Mouse (Mus musculus): ENCODE measurements at regions not wholly inside any gene's neighbourhood (a gene's known extent, or its start where the extent isn't known, plus 50 kb on each side); places are given as distances from the start of the nearest gene placed in this dataset.

DNA sequence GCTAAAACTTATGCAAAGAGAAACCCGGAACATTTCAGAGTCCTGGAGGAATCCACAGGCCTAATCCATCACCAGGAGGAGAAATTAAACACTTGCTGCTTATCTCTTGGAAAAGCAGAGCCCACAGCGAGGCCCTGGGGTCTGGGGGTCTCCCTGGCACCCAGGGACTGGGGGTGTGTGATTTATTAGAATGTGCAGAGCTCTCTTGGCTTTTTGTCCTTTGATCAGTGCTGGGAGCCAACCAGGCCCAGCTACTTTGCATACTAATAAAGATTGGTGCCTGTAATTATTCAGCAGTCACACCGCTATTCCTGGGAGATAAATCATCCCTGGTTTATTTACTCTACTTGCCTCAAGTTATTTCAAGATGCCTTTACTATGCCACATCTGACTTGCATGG, 260.0 kb upstream of the Rbfox1 start:
- TF ChIP-seq RAD21 (IDR thresholded peaks at IDR 0.05; ENCODE audit: low read depth, low read length) (no peak), ETS1 (IDR thresholded peaks at IDR 0.05; ENCODE audit: low read depth, low read length) (no peak), JUND (IDR thresholded peaks at IDR 0.05; ENCODE audit: low read depth, low read length) (no peak), USF2 (IDR thresholded peaks at IDR 0.05; ENCODE audit: borderline replicate concordance in 1 of 2, insufficient read depth in 1 of 2, low read depth in 1 of 2, low read length in 2 of 2) (no peak), UBTF (IDR thresholded peaks at IDR 0.05; ENCODE audit: borderline replicate concordance, insufficient read depth, low read depth, low read length) (no peak), MAZ (IDR thresholded peaks at IDR 0.05; ENCODE audit: low read depth, low read length) (no peak), POLR2AphosphoS2 (IDR thresholded peaks at IDR 0.05; ENCODE audit: low read length) (no peak), TCF12 (IDR thresholded peaks at IDR 0.05; ENCODE audit: low read depth, low read length) (no peak), ZMIZ1 (IDR thresholded peaks at IDR 0.05; ENCODE audit: low read depth, low read length) (no peak), TAL1 (IDR thresholded peaks at IDR 0.05; ENCODE audit: low read length) (no peak), MAX (IDR thresholded peaks at IDR 0.05; ENCODE audit: low read length) (no peak), E2F4 (IDR thresholded peaks at IDR 0.05; ENCODE audit: borderline replicate concordance, low read depth, low read length) (no peak), NELFE (IDR thresholded peaks at IDR 0.05; ENCODE audit: low read depth, low read length) (no peak)
- Histone ChIP-seq H3K36me3 (ENCODE audit: control insufficient read depth in 1 of 2, insufficient read depth in 2 of 2, low read length in 2 of 2) (no peaks in the 10 kb centered on the region), H3K4me3 (ENCODE audit: control insufficient read depth in 1 of 2, insufficient read depth in 1 of 2, low read depth in 2 of 2, low read length in 2 of 2) (no peak overlapping the region), H3K9me3 (replicated peaks; ENCODE audit: insufficient read depth, low read length) (no peaks in the 10 kb centered on the region), H3K9ac (ENCODE audit: control insufficient read depth, low read depth, low read length, poor library complexity, severe bottlenecking) (no peak overlapping the region), H3K27me3 (ENCODE audit: control insufficient read depth in 1 of 2, insufficient read depth in 2 of 2, low read length in 2 of 2) (no peaks in the 10 kb centered on the region), H3K79me2 (ENCODE audit: control insufficient read depth, insufficient read depth, low read length, poor library complexity) (no peaks in the 10 kb centered on the region), H3K4me1 (ENCODE audit: control insufficient read depth in 1 of 2, insufficient read depth in 2 of 2, low read length in 2 of 2) (no peaks in the 10 kb centered on the region), H3K27ac (ENCODE audit: control insufficient read depth, low read depth, low read length) (no peak overlapping the region)
- no peak for DNase-seq (ENCODE audit: low read depth, low spot score)

DNA sequence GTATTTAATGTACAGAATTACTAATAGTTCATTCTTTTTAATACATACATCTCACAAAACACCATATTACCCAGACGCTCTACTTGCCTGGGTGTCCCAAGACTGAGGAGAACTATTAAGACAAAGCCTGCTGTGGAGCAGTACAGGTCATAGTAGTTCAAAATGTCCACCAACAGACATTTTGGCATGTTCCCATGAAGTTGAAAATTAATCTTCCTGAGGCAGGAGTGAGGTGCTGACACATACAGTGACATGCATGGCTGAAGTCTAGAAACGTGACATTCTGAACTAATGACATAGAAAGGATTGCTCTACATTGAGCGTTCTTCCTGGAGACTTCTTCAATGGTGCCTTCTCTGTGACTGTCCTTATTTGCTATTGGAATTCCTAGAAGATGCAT, 264.6 kb upstream of the Rbfox1 start:
- H3K27me3 ChIP-seq (ENCODE audit: control insufficient read depth in 1 of 2, insufficient read depth in 2 of 2, low read length in 2 of 2), result no peaks in the 10 kb centered on the region
- no peak overlapping the region for H3K9ac ChIP-seq (ENCODE audit: control insufficient read depth, low read depth, low read length, poor library complexity, severe bottlenecking)
- no peak overlapping the region for H3K4me3 ChIP-seq (ENCODE audit: control insufficient read depth in 1 of 2, insufficient read depth in 1 of 2, low read depth in 2 of 2, low read length in 2 of 2)
- DNase-seq (ENCODE audit: low read depth, low spot score), result no peak
- H3K36me3 ChIP-seq (ENCODE audit: control insufficient read depth in 1 of 2, insufficient read depth in 2 of 2, low read length in 2 of 2), result no peaks in the 10 kb centered on the region
- no peak overlapping the region for H3K27ac ChIP-seq (ENCODE audit: control insufficient read depth, low read depth, low read length)
- H3K9me3 ChIP-seq (replicated peaks; ENCODE audit: insufficient read depth, low read length), result no peaks in the 10 kb centered on the region
- TF ChIP-seq MYC (IDR thresholded peaks at IDR 0.05; ENCODE audit: low read depth, low read length) (no peak), NRF1 (IDR thresholded peaks at IDR 0.05; ENCODE audit: insufficient read depth, low read depth, low read length, poor library complexity, severe bottlenecking) (no peak), GABPA (IDR thresholded peaks at IDR 0.05; ENCODE audit: low read depth, low read length) (no peak), EP300 (IDR thresholded peaks at IDR 0.05; ENCODE audit: low read depth in 1 of 2, low read length in 2 of 2) (no peak), ZKSCAN1 (IDR thresholded peaks at IDR 0.05; ENCODE audit: low read depth, low read length) (no peak), NELFE (IDR thresholded peaks at IDR 0.05; ENCODE audit: low read depth, low read length) (no peak), POLR2AphosphoS5 (IDR thresholded peaks at IDR 0.05; ENCODE audit: borderline replicate concordance, low read depth, low read length) (no peak), CHD2 (IDR thresholded peaks at IDR 0.05; ENCODE audit: low read length) (no peak), E2F4 (IDR thresholded peaks at IDR 0.05; ENCODE audit: borderline replicate concordance, low read depth, low read length) (no peak), MXI1 (IDR thresholded peaks at IDR 0.05; ENCODE audit: low read depth, low read length) (no peak), UBTF (IDR thresholded peaks at IDR 0.05; ENCODE audit: borderline replicate concordance, insufficient read depth, low read depth, low read length) (no peak), JUND (IDR thresholded peaks at IDR 0.05; ENCODE audit: low read depth, low read length) (no peak), GATA1 (IDR thresholded peaks at IDR 0.05; ENCODE audit: low read depth, low read length) (no peak), BHLHE40 (IDR thresholded peaks at IDR 0.05; ENCODE audit: borderline replicate concordance, low read depth, low read length) (no peak), ETS1 (IDR thresholded peaks at IDR 0.05; ENCODE audit: low read depth, low read length) (no peak)
- H3K4me1 ChIP-seq (ENCODE audit: control insufficient read depth in 1 of 2, insufficient read depth in 2 of 2, low read length in 2 of 2), result no peaks in the 10 kb centered on the region
- H3K79me2 ChIP-seq (ENCODE audit: control insufficient read depth, insufficient read depth, low read length, poor library complexity), result no peaks in the 10 kb centered on the region
